Mouse (Mus musculus): ENCODE measurements at regions not wholly inside any gene's neighbourhood (a gene's known extent, or its start where the extent isn't known, plus 50 kb on each side); places are given as distances from the start of the nearest gene placed in this dataset.
A peak's percentile ranks its signal among the peaks of the same experiment; 100 is the strongest.
"Not testable (repeated sequence)": the region's sequence is repeated elsewhere in the genome, so short reads cannot be mapped to it uniquely, and the experiment has no call there.

DNA sequence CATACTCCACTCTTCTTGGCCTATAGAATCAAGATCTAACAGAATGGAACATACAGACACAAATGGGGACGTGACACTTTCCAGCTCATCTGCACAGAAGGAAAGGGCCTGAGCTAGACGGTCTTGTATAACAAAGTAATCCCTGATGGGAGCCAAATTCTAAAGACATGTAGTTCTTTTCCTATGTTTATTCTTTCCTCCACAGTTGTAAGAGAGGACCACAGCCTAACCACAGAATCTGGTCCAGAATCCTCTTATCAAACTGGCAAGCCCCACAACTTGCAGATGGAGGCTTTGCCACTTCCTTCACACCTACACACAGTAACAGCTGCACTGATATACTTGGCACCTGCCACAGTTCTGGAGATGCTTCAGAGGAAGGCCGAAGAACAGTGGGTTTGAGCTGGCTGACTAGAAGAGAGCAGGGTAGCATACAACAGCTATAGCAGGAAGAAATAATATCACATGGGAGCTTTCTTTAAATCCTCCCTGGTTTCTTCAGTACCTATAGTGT is 142.7 kb upstream of the Cenpw start:
- H3K27ac ChIP-seq: no peak overlapping the region
- H3K4me1 ChIP-seq (replicated peaks): no peaks in the 10 kb centered on the region
- no peaks in the 10 kb centered on the region for H3K27me3 ChIP-seq
- H3K4me2 ChIP-seq (replicated peaks): no peak overlapping the region
- H3K9ac ChIP-seq (replicated peaks): no peak overlapping the region
- ATAC-seq: no peak
- WGBS: 81% methylated on average over 3 of the region's 3 CpGs
- no peaks in the 10 kb centered on the region for H3K9me3 ChIP-seq
- H3K4me3 ChIP-seq (replicated peaks): no peak overlapping the region
- no peaks in the 10 kb centered on the region for H3K36me3 ChIP-seq

DNA sequence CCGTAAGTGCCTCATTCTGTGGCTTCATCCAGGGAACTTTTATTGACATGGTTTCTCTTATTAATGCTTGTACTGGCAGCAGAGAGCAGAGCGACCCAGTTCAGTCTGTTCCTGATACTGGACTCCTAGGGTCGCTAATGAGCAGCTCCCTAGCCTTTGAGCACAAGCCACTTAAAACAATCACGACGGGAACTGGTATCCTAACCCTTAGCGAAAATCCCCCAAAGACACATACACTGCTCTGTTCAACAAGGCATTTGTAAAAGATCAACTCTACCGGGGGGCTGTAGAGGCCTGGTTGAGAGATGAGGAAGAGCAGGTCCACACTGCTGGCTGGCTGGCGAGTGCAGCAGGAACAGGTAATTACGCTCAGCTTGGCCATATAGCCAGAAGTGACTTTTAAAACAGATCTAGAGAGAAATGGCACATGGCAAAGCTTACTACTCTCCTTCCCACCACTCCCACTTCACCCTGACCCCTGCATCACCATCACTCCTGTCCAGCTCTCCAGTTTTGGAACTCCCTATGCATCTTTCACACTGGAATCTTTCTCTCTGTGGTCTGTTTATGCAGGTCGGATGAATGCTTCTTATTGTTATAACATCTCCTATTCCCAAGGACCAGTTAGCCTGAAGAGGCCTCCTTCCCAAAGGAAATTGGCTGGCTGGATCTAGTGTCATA is 128.1 kb upstream of the Cenpw start:
- no peak overlapping the region for H3K4me3 ChIP-seq (replicated peaks)
- H3K27ac ChIP-seq: peak overlapping the region; percentile 64; the same call in 1 of the 2 replicates
- H3K4me1 ChIP-seq (replicated peaks): peaks cover 15% of the 10 kb centered on the region; the same call in 1 of the 2 replicates
- 39% methylated on average over 10 of the region's 10 CpGs for WGBS
- peak; percentile 82 for ATAC-seq
- no peak overlapping the region for H3K9ac ChIP-seq (replicated peaks)
- no peaks in the 10 kb centered on the region for H3K27me3 ChIP-seq
- no peaks in the 10 kb centered on the region for H3K9me3 ChIP-seq
- H3K36me3 ChIP-seq: no peaks in the 10 kb centered on the region
- H3K4me2 ChIP-seq (replicated peaks): no peak overlapping the region; the same call in 1 of the 2 replicates

DNA sequence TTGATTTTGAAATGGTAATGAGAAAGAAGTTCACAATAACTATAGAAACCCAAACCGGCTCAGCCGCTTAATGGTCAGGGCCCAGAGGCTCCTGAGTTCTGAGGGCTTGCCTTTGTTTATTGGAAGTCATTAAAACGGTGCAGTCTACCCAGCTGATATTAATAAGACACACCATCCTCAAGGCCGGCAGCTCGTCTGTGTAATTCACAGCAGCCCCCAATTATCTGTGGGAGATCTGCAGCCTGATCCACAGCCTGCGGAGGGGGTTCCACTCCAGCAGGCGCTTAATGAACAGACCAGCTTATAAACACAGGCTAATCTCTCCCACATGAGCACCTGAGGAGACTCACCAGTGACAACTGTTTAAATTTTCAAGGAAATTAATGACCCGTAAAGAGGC is 127.5 kb upstream of the Cenpw start:
- H3K9ac ChIP-seq (replicated peaks): no peak overlapping the region
- H3K4me1 ChIP-seq (replicated peaks): peaks cover 15% of the 10 kb centered on the region; the same call in 1 of the 2 replicates
- H3K9me3 ChIP-seq: no peaks in the 10 kb centered on the region
- no peaks in the 10 kb centered on the region for H3K27me3 ChIP-seq
- 14% methylated on average over 8 of the region's 8 CpGs for WGBS
- no peak overlapping the region for H3K4me2 ChIP-seq (replicated peaks)
- no peaks in the 10 kb centered on the region for H3K36me3 ChIP-seq
- H3K27ac ChIP-seq: 0 out of 2 replicates have a peak overlapping the region, but pooled peaks have one; percentile 3
- peak; percentile 90 for ATAC-seq
- no peak overlapping the region for H3K4me3 ChIP-seq (replicated peaks)

DNA sequence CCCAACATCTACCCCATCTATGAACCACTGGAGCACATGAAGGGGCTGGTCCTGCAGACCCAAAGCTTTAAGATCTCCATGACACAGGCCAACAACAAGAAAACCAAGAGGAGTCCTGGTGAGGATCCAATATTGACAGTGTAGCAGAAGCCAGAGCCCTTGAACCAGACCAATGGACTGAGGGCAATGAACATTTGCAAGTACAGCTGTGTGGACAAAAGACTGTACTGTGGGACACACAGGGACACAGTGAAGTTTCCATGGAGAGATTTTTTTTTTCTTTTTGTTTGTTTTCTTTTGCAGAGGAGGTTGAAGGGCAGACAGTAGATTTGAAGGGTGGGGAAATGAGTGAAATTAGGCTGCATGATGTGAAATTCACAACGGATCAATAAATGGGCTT is 126.5 kb upstream of the Cenpw start:
- Histone ChIP-seq H3K27me3 (no peaks in the 10 kb centered on the region), H3K9me3 (no peaks in the 10 kb centered on the region), H3K9ac (replicated peaks) (no peak overlapping the region), H3K4me2 (replicated peaks) (no peak overlapping the region), H3K36me3 (no peaks in the 10 kb centered on the region), H3K4me3 (replicated peaks) (no peak overlapping the region), H3K4me1 (replicated peaks) (peaks cover 15% of the 10 kb centered on the region; the same call in 1 of the 2 replicates), H3K27ac (no peak overlapping the region)
- WGBS: 75% methylated on average over 1 of the region's 1 CpGs
- no peak; the same call in 1 of the 2 replicates for ATAC-seq

DNA sequence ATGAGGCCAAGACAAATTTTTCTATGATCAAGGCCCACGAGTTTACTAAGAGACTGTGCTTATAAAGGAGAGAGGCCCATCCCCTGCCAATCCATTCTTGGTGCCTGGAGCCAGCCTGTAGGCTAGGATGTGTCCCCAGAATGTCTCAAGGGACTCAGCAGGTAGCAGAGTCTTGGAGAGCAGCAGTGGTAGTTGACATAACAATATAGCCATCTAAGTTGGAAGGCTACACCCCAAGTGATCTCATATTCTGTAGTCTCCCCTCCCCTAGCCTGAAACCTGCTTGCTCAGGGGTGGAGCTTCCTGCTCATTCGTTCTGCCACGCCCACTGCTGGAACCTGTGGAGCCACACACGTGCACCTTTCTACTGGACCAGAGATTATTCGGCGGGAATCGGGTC is 95.5 kb upstream of the Cenpw start:
- H3K4me2 ChIP-seq (replicated peaks): not testable (repeated sequence)

DNA sequence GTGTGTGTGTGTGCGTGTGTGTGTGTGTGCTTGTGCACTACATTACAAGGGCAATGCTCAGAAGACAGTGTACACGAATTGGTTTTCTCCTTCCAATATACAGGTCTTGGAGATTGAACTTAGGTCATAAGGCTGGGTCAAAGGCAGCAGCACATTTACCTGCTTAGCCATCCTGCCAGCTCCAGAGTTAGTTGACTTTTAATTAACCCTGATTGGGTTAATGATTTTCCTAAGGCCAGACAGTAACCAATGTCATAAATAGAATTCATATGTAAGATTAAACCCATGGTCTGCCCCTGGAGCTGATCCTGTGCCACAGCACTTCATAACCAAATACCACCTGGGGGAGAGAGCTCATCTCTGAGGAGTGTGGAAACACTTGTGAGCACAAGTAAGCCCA is 81.3 kb upstream of the Cenpw start:
- no peak overlapping the region for H3K9ac ChIP-seq (replicated peaks)
- H3K4me1 ChIP-seq (replicated peaks): no peaks in the 10 kb centered on the region
- H3K4me3 ChIP-seq (replicated peaks): no peak overlapping the region
- H3K27me3 ChIP-seq: no peaks in the 10 kb centered on the region
- WGBS: 85% methylated on average over 2 of the region's 2 CpGs
- H3K27ac ChIP-seq: no peak overlapping the region
- no peaks in the 10 kb centered on the region for H3K9me3 ChIP-seq
- no peak overlapping the region for H3K4me2 ChIP-seq (replicated peaks)
- H3K36me3 ChIP-seq: no peaks in the 10 kb centered on the region
- ATAC-seq: no peak

More for the DNA sequence above, 95.5 kb upstream of the Cenpw start:
- not testable (repeated sequence) for H3K27me3 ChIP-seq; ATAC-seq; H3K4me3 ChIP-seq (replicated peaks); H3K36me3 ChIP-seq; H3K4me1 ChIP-seq (replicated peaks); H3K27ac ChIP-seq; H3K9ac ChIP-seq (replicated peaks); H3K9me3 ChIP-seq
- WGBS: 83% methylated on average over 3 of the region's 7 CpGs

DNA sequence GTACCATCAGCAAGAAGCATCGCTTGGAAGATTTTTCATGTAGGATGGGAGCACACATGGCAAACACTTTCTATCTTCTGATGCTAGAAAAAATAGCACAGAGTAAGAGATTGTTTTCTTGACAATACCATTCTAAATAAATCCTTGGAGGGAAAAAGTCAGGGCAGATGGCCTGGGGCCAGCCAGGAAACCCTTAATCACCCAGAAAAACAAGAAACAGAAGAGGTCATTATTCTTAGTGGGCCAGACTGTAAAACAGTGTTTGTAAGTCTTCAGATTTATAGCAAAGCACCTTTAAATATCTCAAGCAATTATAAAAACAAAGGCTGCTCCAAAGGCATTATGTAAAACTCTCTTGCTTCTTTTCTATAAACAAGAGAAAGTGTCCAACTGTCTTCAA is 80.1 kb upstream of the Cenpw start:
- Histone ChIP-seq H3K9ac (replicated peaks) (no peak overlapping the region), H3K36me3 (no peaks in the 10 kb centered on the region)

DNA sequence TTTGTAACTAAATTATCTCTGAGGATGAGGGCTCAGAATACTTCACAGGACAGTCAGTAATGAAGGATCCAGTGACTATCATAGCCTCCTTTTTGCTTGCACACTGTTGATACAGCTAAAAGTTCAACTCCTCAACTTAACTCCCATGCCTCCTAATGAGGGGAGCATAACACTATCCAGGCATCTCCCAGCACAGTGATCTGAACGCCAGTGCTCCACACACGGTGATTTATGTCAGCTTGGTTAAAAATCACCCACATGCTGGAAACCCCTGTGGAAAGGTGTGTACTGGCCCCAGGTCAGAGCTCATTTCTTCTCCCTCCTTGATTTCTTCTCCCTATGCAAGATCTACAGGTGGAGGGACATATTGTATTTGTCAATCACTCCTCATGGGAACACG is 79.6 kb upstream of the Cenpw start:
- no peaks in the 10 kb centered on the region for H3K9me3 ChIP-seq
- no peak overlapping the region for H3K4me2 ChIP-seq (replicated peaks)
- no peaks in the 10 kb centered on the region for H3K27me3 ChIP-seq
- WGBS: 84% methylated on average over 3 of the region's 3 CpGs
- H3K9ac ChIP-seq (replicated peaks): no peak overlapping the region
- no peak overlapping the region for H3K4me3 ChIP-seq (replicated peaks)
- no peaks in the 10 kb centered on the region for H3K36me3 ChIP-seq
- no peak overlapping the region for H3K27ac ChIP-seq
- no peaks in the 10 kb centered on the region for H3K4me1 ChIP-seq (replicated peaks)
- ATAC-seq: no peak

More for the DNA sequence above, 80.1 kb upstream of the Cenpw start:
- no peaks in the 10 kb centered on the region for H3K4me1 ChIP-seq (replicated peaks)
- no peak overlapping the region for H3K4me3 ChIP-seq (replicated peaks)
- H3K27ac ChIP-seq: no peak overlapping the region
- H3K4me2 ChIP-seq (replicated peaks): no peak overlapping the region
- WGBS: 96% methylated on average over 1 of the region's 1 CpGs
- H3K27me3 ChIP-seq: no peaks in the 10 kb centered on the region
- no peaks in the 10 kb centered on the region for H3K9me3 ChIP-seq
- no peak for ATAC-seq

DNA sequence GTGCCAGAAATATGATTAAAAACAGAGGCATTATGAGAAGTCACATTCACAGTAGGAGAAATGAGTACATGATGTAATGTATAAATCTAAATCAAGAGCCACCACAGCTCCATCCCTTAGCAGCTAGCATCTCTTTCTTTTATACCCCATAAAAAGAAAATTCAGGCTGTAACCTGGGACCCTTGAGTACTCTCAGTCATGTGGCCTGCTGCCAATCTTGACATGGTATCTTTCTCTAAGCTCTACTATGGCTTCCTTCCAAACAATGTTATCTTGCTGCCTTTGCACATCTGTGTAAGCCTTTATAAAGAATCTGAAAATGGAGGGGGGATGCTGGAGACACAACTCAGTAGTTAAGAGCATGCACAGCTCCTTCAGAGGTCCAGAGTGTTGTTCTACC is 78.6 kb upstream of the Cenpw start:
- Histone ChIP-seq H3K4me2 (replicated peaks) (no peak overlapping the region), H3K36me3 (no peaks in the 10 kb centered on the region), H3K27ac (no peak overlapping the region), H3K9ac (replicated peaks) (no peak overlapping the region), H3K9me3 (no peaks in the 10 kb centered on the region), H3K27me3 (no peaks in the 10 kb centered on the region), H3K4me3 (replicated peaks) (no peak overlapping the region), H3K4me1 (replicated peaks) (no peaks in the 10 kb centered on the region)
- no peak for ATAC-seq

DNA sequence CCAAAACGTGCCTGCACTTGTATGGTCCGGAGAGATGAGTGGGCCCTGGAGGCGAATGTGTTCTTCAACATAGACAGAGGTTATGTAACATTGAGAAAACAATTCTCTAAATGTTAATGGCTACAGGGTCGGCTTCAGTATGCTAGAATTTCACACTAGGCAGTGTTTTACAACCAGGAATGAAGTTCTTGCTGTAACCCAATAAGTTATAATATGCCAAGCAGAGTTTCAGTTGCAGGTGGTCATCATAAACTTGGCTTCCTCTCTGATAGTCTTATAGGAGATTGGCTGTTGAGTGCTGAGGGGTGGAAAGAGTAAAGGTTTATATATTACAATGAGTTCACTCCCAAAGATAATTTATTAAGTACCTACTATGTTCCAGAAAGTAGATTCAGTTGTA is 64.8 kb upstream of the Cenpw start:
- no peak overlapping the region for H3K9ac ChIP-seq (replicated peaks)
- H3K36me3 ChIP-seq: no peaks in the 10 kb centered on the region
- no peaks in the 10 kb centered on the region for H3K27me3 ChIP-seq
- 91% methylated on average over 4 of the region's 4 CpGs for WGBS
- H3K9me3 ChIP-seq: no peaks in the 10 kb centered on the region
- H3K27ac ChIP-seq: no peak overlapping the region
- H3K4me2 ChIP-seq (replicated peaks): no peak overlapping the region
- H3K4me1 ChIP-seq (replicated peaks): no peaks in the 10 kb centered on the region
- no peak for ATAC-seq
- H3K4me3 ChIP-seq (replicated peaks): no peak overlapping the region

DNA sequence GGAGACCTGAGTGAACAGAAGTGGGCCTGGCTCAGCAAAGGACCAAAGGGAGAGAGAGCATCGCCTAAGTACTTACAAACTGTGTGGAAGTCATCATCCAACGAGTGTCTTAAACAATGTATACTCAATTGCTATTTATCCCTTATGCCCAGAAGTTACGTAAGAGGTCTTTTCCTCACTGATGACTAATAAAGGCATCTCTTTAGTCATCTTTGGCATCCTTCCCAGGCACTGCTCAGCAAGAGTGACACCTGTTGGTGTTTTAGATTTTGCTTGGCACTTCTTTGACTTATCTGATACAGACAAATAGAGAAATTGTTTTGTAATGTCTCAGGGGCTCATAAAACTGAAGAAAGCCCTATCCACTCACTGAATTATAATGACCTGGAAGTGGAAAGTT is 59.4 kb upstream of the Cenpw start:
- Histone ChIP-seq H3K9me3 (no peaks in the 10 kb centered on the region), H3K4me3 (replicated peaks) (no peak overlapping the region), H3K4me1 (replicated peaks) (no peaks in the 10 kb centered on the region), H3K36me3 (no peaks in the 10 kb centered on the region), H3K27me3 (no peaks in the 10 kb centered on the region), H3K27ac (no peak overlapping the region), H3K9ac (replicated peaks) (no peak overlapping the region), H3K4me2 (replicated peaks) (no peak overlapping the region)
- WGBS: 72% methylated on average over 3 of the region's 3 CpGs
- no peak for ATAC-seq

DNA sequence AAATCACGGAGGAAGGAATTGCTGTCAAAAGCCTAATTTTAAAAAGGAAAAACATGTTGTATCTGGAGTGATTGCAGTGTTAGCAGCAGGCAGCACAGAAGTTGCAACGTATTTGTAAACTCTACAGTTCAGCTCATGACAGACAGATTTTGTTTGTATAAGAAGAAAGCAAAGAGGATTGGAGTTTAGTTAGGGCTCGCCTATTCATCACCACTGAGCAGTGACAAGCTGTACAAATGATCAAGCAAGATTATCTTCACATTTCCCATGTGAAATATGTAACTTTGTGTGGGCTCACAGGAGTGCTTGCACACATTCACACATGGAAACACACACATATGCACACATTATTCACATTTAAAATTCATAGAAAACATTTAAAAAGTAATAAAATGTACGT is 57.5 kb upstream of the Cenpw start:
- Histone ChIP-seq H3K9me3 (no peaks in the 10 kb centered on the region), H3K27me3 (no peaks in the 10 kb centered on the region), H3K27ac (no peak overlapping the region), H3K36me3 (no peaks in the 10 kb centered on the region), H3K4me1 (replicated peaks) (no peaks in the 10 kb centered on the region), H3K9ac (replicated peaks) (no peak overlapping the region), H3K4me2 (replicated peaks) (no peak overlapping the region), H3K4me3 (replicated peaks) (no peak overlapping the region)
- 63% methylated on average over 4 of the region's 4 CpGs for WGBS
- ATAC-seq: no peak
